Mouse (Mus musculus) cerebellum, adult 2 months (tissue): ENCODE results near the gene Psenen.

Experiments used
- CTCF ChIP-seq: fragments of 200-500 bp; IDR thresholded peaks from 2 replicates; pipeline ENCODE4 v1.5.1; 2011; ENCODE audit warnings: low read depth, mild to moderate bottlenecking, control low read depth, low read length, moderate library complexity, borderline replicate concordance; ENCODE audit not compliant: insufficient read depth
- POLR2A ChIP-seq: fragments of 200-500 bp; IDR thresholded peaks from 2 replicates; pipeline ENCODE4 v1.6.1; 2011; ENCODE audit warnings: low read length, control low read depth, borderline replicate concordance; ENCODE audit not compliant: insufficient read depth

- no peak for TF ChIP-seq CTCF
- TF ChIP-seq POLR2A, result no peak
Measured at GRCm38 (mm10) chr7:30604944-30605343, 41.5 kb upstream of the Psenen start.
